Mouse (Mus musculus): ENCODE measurements around the gene Avil. TPM values are rescaled to one million over a fixed set of nuclear protein-coding genes. Genes with fewer than 3 reads are reported as not detected.
A peak's percentile ranks its signal among the peaks of the same experiment; 100 is the strongest.
"Not testable (repeated sequence)": the region's sequence is repeated elsewhere in the genome, so short reads cannot be mapped to it uniquely, and the experiment has no call there.

Gene Avil
- polyA plus RNA-seq, 1 experiment from 2014 or later = 0.45 TPM

- H3K9me3 ChIP-seq = no peaks in the 10 kb centered on the region
- peaks cover 45% of the 10 kb centered on the region for H3K4me1 ChIP-seq
- WGBS = under 1% methylated on average over 9 of the region's 9 CpGs
- H3K27me3 ChIP-seq = no peaks in the 10 kb centered on the region
- peak overlapping the region; percentile 74 for H3K4me2 ChIP-seq (replicated peaks)
- H3K36me3 ChIP-seq = peaks cover 39% of the 10 kb centered on the region
- peak overlapping the region; percentile 72 for H3K4me3 ChIP-seq
- H3K27ac ChIP-seq (replicated peaks) = peak overlapping the region; percentile 47; the same call in 1 of the 2 replicates
- peak overlapping the region; percentile 76 for H3K9ac ChIP-seq (replicated peaks)
- ATAC-seq (replicated peaks) = peak; percentile 17; the same call in 1 of the 2 replicates
Observed at GRCm38 (mm10) chr10:127058161-127058560, 57.7 kb downstream of the Avil start.

- peak overlapping the region; percentile 72 for H3K4me3 ChIP-seq
- peaks cover 45% of the 10 kb centered on the region for H3K4me1 ChIP-seq
- peaks cover 38% of the 10 kb centered on the region for H3K36me3 ChIP-seq
- peak overlapping the region; percentile 74 for H3K4me2 ChIP-seq (replicated peaks)
- H3K9ac ChIP-seq (replicated peaks) = peak overlapping the region; percentile 76
- H3K9me3 ChIP-seq = no peaks in the 10 kb centered on the region
- 4% methylated on average over 8 of the region's 8 CpGs for WGBS
- peak overlapping the region; percentile 47 for H3K27ac ChIP-seq (replicated peaks)
- H3K27me3 ChIP-seq = no peaks in the 10 kb centered on the region
- no peak for ATAC-seq (replicated peaks)
Observed at GRCm38 (mm10) chr10:127058708-127059107, 58.2 kb downstream of the Avil start.

GRCm38 (mm10) chr10:127059174-127059967 lies 58.9 kb downstream of the Avil start:
- under 1% methylated on average over 74 of the region's 92 CpGs for WGBS
- H3K4me1 ChIP-seq = peaks cover 46% of the 10 kb centered on the region
- H3K36me3 ChIP-seq = peaks cover 31% of the 10 kb centered on the region
- H3K9ac ChIP-seq (replicated peaks) = peak overlapping the region; percentile 76
- no peaks in the 10 kb centered on the region for H3K27me3 ChIP-seq
- peak overlapping the region; percentile 96 for H3K27ac ChIP-seq (replicated peaks)
- H3K4me3 ChIP-seq = peak overlapping the region; percentile 72
- H3K9me3 ChIP-seq = no peaks in the 10 kb centered on the region
- no peak for ATAC-seq (replicated peaks)
- peak overlapping the region; percentile 74 for H3K4me2 ChIP-seq (replicated peaks)

- Histone ChIP-seq H3K4me2 (replicated peaks) (peak within 1 kb of the TSS; percentile 74), H3K27ac (replicated peaks) (peak within 1 kb of the TSS; percentile 96), H3K4me3 (peak within 1 kb of the TSS; percentile 72), H3K36me3 (peaks cover 31% of the 10 kb centered on the region), H3K9ac (replicated peaks) (peak within 1 kb of the TSS; percentile 76), H3K9me3 (no peaks in the 10 kb centered on the region), H3K27me3 (no peaks in the 10 kb centered on the region), H3K4me1 (peaks cover 54% of the 10 kb centered on the region)
- WGBS = under 1% methylated on average over 65 of the region's 72 CpGs
- ATAC-seq (replicated peaks) = peak; percentile 44
Observed at GRCm38 (mm10) chr10:127059968-127060916, 59.7 kb downstream of the Avil start, which contains the start of gene March9. March9 (minus strand) TSS chr10:127060184.

GRCm38 (mm10) chr10:127061085-127061484 lies 60.6 kb downstream of the Avil start:
- H3K4me3 ChIP-seq = peak overlapping the region; percentile 72
- peak overlapping the region; percentile 76 for H3K9ac ChIP-seq (replicated peaks)
- H3K4me1 ChIP-seq = peaks cover 59% of the 10 kb centered on the region
- H3K9me3 ChIP-seq = no peaks in the 10 kb centered on the region
- H3K27ac ChIP-seq (replicated peaks) = peak overlapping the region; percentile 96
- H3K27me3 ChIP-seq = no peaks in the 10 kb centered on the region
- H3K36me3 ChIP-seq = peaks cover 31% of the 10 kb centered on the region
- peak overlapping the region; percentile 74 for H3K4me2 ChIP-seq (replicated peaks)
- no peak for ATAC-seq (replicated peaks)
- WGBS = 10% methylated on average over 5 of the region's 5 CpGs

- H3K36me3 ChIP-seq = peaks cover 31% of the 10 kb centered on the region
- H3K27me3 ChIP-seq = no peaks in the 10 kb centered on the region
- H3K4me3 ChIP-seq = peak overlapping the region; percentile 72
- peak overlapping the region; percentile 96 for H3K27ac ChIP-seq (replicated peaks)
- H3K9ac ChIP-seq (replicated peaks) = peak overlapping the region; percentile 76
- 66% methylated on average over 2 of the region's 2 CpGs for WGBS
- peak overlapping the region; percentile 74 for H3K4me2 ChIP-seq (replicated peaks)
- peaks cover 58% of the 10 kb centered on the region for H3K4me1 ChIP-seq
- H3K9me3 ChIP-seq = no peaks in the 10 kb centered on the region
- no peak for ATAC-seq (replicated peaks)
Observed at GRCm38 (mm10) chr10:127061513-127061912, 61.0 kb downstream of the Avil start.

- not testable (repeated sequence) for H3K9me3 ChIP-seq; ATAC-seq (replicated peaks); H3K27me3 ChIP-seq; H3K9ac ChIP-seq (replicated peaks); H3K4me2 ChIP-seq (replicated peaks)
- peaks cover 33% of the 10 kb centered on the region for H3K36me3 ChIP-seq
- H3K4me3 ChIP-seq = peak overlapping the region; percentile 79; the same call in 1 of the 2 replicates
- H3K4me1 ChIP-seq = peaks cover 58% of the 10 kb centered on the region
- WGBS = 88% methylated on average over 4 of the region's 4 CpGs
- H3K27ac ChIP-seq (replicated peaks) = peak overlapping the region; percentile 85; the same call in 1 of the 2 replicates
Observed at GRCm38 (mm10) chr10:127062101-127062500, 61.6 kb downstream of the Avil start.

- no peaks in the 10 kb centered on the region for H3K9me3 ChIP-seq
- peak overlapping the region; percentile 85 for H3K27ac ChIP-seq (replicated peaks)
- peaks cover 55% of the 10 kb centered on the region for H3K4me1 ChIP-seq
- no peak overlapping the region for H3K9ac ChIP-seq (replicated peaks)
- H3K36me3 ChIP-seq = peaks cover 33% of the 10 kb centered on the region
- no peaks in the 10 kb centered on the region for H3K27me3 ChIP-seq
- 78% methylated on average over 5 of the region's 5 CpGs for WGBS
- no peak for ATAC-seq (replicated peaks)
- H3K4me2 ChIP-seq (replicated peaks) = peak overlapping the region; percentile 52
- peak overlapping the region; percentile 79 for H3K4me3 ChIP-seq
Observed at GRCm38 (mm10) chr10:127062503-127062902, 62.0 kb downstream of the Avil start.

- WGBS = 0% methylated on average over 37 of the region's 46 CpGs
- peak within 1 kb of the TSS; percentile 79 for H3K4me3 ChIP-seq
- ATAC-seq (replicated peaks) = peak; percentile 86
- no peaks in the 10 kb centered on the region for H3K27me3 ChIP-seq
- peak within 1 kb of the TSS; percentile 75 for H3K4me2 ChIP-seq (replicated peaks)
- peaks cover 39% of the 10 kb centered on the region for H3K36me3 ChIP-seq
- peaks cover 50% of the 10 kb centered on the region for H3K4me1 ChIP-seq
- H3K9ac ChIP-seq (replicated peaks) = peak within 1 kb of the TSS; percentile 89
- H3K27ac ChIP-seq (replicated peaks) = peak within 1 kb of the TSS; percentile 93
- no peaks in the 10 kb centered on the region for H3K9me3 ChIP-seq
Observed at GRCm38 (mm10) chr10:127063239-127063872, 62.8 kb downstream of the Avil start, which contains the start of gene Cdk4. Cdk4 (plus strand) TSS chr10:127063534.

- peak; percentile 6; the same call in 1 of the 2 replicates for ATAC-seq (replicated peaks)
- WGBS = 10% methylated on average over 37 of the region's 37 CpGs
- Histone ChIP-seq H3K4me3 (peak overlapping the region; percentile 79), H3K36me3 (peaks cover 43% of the 10 kb centered on the region), H3K27me3 (no peaks in the 10 kb centered on the region), H3K9me3 (no peaks in the 10 kb centered on the region), H3K4me1 (peaks cover 52% of the 10 kb centered on the region), H3K4me2 (replicated peaks) (peak overlapping the region; percentile 75), H3K9ac (replicated peaks) (peak overlapping the region; percentile 89), H3K27ac (replicated peaks) (peak overlapping the region; percentile 93)
Observed at GRCm38 (mm10) chr10:127063913-127064870, 63.7 kb downstream of the Avil start.

Data from forebrain, embryonic 15.5 days (tissue).